Mouse (Mus musculus) ES-E14 (cell line): Measurements from ENCODE around the gene Theg.

Experiments
- CHD2 ChIP-seq: IDR thresholded peaks from 2 replicates; pipeline ENCODE4 v1.6.1; 2014; ENCODE audit warnings: mild to moderate bottlenecking, low read depth, low read length, inconsistent platforms
- HCFC1 ChIP-seq: IDR thresholded peaks from 2 replicates; pipeline ENCODE4 v1.6.1; 2012; ENCODE audit warnings: low read length, inconsistent platforms, borderline replicate concordance; ENCODE audit not compliant: insufficient read depth
- MAFK ChIP-seq: IDR thresholded peaks from 2 replicates; pipeline ENCODE4 v1.6.1; 2014; ENCODE audit warnings: mild to moderate bottlenecking, low read depth, low read length, inconsistent platforms; ENCODE audit not compliant: insufficient read depth
- ZC3H11A ChIP-seq: IDR thresholded peaks from 2 replicates; pipeline ENCODE4 v1.6.1; 2012; ENCODE audit warnings: low read depth, mild to moderate bottlenecking, inconsistent platforms, low read length, borderline replicate concordance
- ZNF384 ChIP-seq: IDR thresholded peaks from 2 replicates; pipeline ENCODE4 v1.6.1; 2012; ENCODE audit warnings: low read depth, low read length, inconsistent platforms

GRCm38 (mm10) chr10:79541522-79541921 lies 45.6 kb downstream of the Theg start:
- no peak for TF ChIP-seq ZNF384
- no peak for TF ChIP-seq CHD2
- TF ChIP-seq MAFK, result no peak
- no peak for TF ChIP-seq ZC3H11A
- TF ChIP-seq HCFC1, result no peak
